Mouse (Mus musculus) right cerebral cortex, adult 18-20 months (tissue): ENCODE results near the gene Wdr19.
A peak's percentile ranks its signal among the peaks of the same experiment; 100 is the strongest.
"Not testable (repeated sequence)": the region's sequence is repeated elsewhere in the genome, so short reads cannot be mapped to it uniquely, and the experiment has no call there.

Experiments used
- DNase-seq: peaks from one replicate; pipeline ENCODE4 v3.0.0; 2022; ENCODE audit warnings: mixed read lengths

Wdr19 gene

GRCm38 (mm10) chr5:65194441-65194840, 5.1 kb upstream of the Wdr19 start:
- peak; percentile 57 for DNase-seq

- DNase-seq: no peak
These were observed 5.2 kb downstream of the Wdr19 start for GRCm38 (mm10) chr5:65204726-65205125.

DNA sequence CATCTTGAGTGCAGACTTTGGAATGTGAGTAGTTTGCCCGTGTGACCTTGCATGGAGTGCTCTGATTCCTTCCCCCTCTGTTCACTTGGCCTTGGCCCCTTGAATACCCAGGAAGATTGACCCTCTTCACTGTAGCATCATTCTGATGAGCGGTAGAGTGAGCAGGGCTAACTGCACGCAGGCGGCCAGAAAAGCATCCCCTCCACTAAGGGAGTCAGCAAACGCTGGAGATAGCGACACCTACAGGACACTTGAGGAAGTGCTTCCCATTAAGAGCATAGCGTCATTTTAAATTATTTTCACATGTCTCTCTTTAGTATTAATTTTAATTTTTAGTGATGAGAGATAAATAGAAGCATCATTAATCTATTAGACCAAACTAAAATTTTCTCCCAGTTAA, 13.8 kb downstream of the Wdr19 start:
- DNase-seq: no peak

- DNase-seq: no peak
These were observed 18.1 kb downstream of the Wdr19 start for GRCm38 (mm10) chr5:65217305-65218269.

DNA sequence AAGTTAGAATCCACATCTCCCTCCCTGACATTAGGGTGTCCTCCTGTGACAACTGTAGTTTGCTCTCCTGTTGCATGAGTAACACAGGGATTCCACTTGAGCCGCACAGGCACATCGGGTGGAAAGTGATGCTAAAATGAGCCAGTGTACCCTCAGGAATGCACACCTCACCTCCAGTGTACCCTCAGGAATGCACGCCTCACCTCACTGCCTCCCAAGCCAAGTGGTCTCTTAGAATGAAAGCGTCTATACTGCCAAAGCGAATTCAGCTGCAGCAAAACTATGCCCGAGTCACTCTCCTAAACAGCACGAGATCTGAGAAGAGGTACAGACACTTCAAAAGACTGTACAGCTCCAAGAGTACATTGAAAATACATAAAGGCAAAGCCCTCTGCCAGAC, 21.5 kb downstream of the Wdr19 start:
- no peak for DNase-seq

GRCm38 (mm10) chr5:65224056-65224455, 24.6 kb downstream of the Wdr19 start:
- no peak for DNase-seq

GRCm38 (mm10) chr5:65231289-65232003, 31.9 kb downstream of the Wdr19 start:
- DNase-seq: no peak

DNA sequence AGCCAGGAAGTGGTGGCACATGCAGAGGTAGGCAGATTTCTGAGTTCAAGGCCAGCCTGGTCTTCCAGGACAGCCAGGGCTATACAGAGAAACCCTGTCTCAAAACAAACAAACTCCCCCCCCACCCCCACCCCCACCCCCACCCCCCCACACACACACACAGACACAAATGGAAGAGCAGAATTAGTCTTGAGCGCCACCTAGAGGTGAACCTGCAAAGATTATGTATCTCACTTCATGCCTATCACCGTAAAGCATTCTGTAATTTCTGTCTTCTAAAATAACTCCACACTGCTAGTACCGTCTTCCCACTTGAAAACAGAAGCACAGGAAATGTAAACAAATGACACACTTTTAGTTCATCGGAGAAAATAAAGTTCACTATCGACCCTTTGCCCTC, 43.2 kb downstream of the Wdr19 start:
- DNase-seq: no peak

DNA sequence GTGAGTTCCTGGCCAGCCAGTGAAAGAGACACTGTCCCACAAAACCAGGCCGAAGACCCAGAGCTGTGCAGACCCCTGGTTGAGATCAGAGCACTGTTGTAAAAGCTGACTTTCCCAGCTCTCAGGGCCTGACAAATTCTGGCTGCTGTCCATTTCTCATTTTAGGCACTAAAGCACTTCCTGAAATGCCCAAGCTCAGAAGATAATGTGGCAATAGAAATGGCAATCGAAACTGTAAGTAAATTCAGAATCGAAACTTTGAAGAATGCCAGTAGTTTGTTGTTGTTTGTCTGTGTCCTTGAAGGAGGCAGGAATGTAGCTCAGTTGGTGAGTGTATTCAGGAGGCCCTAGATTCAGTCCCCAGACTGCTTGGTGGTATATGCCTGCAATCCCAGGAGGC, 47.8 kb downstream of the Wdr19 start:
- no peak for DNase-seq

DNA sequence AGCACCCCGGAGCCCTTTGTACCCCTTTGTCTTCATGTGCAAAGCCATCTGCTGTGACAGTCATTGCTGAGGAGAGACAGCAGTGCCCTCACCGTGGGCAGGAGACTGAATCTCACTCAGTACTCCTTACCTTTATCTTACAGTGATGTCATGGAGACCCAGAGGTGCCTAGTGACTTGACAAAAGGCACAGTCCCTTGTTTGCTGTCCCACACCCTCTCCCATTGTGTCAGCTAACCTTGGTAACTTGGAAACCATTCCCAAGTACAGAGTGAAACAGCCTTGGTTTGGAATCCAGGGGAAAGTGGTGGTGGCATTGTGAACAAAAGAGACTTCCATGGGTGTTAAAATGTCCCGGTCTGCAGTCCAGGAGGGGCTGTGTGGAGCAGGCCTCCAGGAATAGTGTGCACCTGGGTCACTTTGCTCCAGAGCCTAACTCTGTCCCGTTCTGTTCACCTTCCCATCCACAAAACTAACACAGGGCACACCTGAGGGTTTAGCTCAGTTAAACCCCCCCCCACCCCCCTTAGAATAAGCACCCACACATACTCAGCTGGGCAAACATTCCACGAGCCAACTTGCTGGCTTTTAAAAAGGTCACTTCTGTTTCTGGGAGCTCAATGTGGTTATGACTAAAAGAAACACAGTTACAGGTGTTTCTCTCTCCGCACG, 50.8 kb downstream of the Wdr19 start:
- DNase-seq: no peak

- DNase-seq: no peak
These were observed 58.5 kb downstream of the Wdr19 start for GRCm38 (mm10) chr5:65257910-65258505.

- DNase-seq: peak; percentile 43
These were observed 74.5 kb downstream of the Wdr19 start for GRCm38 (mm10) chr5:65273966-65274365.

GRCm38 (mm10) chr5:65279133-65279651, 79.7 kb downstream of the Wdr19 start:
- no peak for DNase-seq

- DNase-seq: no peak
These were observed 81.7 kb downstream of the Wdr19 start for GRCm38 (mm10) chr5:65281216-65281615.

DNA sequence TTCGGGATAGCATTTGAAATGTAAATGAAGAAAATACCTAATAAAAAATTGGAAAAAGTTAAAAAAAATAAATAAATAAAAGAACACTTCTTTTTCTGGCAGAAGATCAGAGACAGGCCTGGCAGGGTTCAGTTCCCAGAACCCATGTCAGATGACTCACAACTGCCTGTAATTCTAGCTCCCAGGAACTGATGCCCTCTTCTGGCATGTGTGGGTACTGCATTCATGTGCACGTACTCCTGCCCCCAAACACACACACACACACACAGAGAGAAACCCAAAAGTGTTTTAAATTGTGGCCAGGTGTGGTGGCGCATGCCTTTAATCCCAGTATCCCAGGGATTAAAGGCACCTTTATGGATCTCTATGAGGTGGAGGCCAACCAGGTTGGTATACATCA, 84.7 kb downstream of the Wdr19 start:
- no peak for DNase-seq

GRCm38 (mm10) chr5:65287751-65288701, 88.5 kb downstream of the Wdr19 start:
- DNase-seq: no peak

DNA sequence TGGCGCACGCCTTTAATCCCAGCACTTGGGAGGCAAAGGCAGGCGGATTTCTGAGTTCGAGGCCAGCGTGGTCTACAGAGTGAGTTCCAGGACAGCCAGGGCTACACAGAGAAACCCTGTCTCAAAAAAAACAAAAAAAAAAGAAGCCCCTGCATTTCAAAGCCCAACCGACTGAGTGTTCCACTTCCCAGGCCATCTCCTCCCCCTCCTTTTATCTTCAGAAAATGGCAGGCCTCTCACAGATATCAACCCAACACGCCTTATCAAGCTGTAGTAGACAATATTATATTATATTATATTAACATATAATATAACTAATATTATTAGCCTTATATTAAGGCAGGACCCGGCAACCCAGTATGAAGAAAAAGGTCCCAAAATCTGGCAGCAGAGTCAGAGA, 89.5 kb downstream of the Wdr19 start:
- DNase-seq: not testable (repeated sequence)

DNA sequence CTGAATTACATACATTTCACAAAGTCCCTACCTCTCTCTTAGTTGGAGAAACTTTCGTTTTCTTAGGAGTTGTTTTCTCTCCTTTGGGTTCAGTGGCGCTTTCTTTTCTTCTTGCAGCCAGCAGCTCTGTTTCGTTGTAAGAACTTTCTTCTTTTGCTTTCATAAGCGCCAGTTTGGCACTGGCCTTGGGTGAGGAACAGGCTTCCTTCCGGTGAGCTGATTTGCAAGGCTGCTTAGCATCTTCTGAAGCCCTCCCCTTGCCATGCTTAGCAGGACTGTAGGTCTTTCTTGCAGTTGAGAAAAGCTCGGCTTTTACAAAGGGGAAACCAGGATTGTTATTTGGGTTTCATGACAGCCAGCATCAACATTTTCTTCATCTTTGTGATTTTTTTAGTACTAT, 94.1 kb downstream of the Wdr19 start:
- no peak for DNase-seq

DNA sequence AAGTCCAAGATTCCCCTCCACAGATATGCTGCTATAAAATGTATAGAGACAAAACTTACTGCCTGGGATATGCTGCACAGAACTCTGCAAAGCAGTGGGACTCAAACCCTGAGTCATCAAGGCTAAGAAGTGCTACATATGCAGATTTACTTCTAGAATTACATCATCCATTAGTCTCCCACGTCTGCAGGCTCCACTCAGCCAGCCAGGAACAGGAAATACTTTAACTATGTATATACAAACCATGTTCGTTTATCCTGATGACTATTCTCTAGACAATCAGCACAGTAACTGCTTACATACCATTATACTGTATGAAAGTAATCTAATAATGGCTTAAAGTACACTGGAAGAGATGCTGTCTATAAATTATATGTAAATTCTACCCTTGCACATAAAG, 94.8 kb downstream of the Wdr19 start:
- peak; percentile 12 for DNase-seq

DNA sequence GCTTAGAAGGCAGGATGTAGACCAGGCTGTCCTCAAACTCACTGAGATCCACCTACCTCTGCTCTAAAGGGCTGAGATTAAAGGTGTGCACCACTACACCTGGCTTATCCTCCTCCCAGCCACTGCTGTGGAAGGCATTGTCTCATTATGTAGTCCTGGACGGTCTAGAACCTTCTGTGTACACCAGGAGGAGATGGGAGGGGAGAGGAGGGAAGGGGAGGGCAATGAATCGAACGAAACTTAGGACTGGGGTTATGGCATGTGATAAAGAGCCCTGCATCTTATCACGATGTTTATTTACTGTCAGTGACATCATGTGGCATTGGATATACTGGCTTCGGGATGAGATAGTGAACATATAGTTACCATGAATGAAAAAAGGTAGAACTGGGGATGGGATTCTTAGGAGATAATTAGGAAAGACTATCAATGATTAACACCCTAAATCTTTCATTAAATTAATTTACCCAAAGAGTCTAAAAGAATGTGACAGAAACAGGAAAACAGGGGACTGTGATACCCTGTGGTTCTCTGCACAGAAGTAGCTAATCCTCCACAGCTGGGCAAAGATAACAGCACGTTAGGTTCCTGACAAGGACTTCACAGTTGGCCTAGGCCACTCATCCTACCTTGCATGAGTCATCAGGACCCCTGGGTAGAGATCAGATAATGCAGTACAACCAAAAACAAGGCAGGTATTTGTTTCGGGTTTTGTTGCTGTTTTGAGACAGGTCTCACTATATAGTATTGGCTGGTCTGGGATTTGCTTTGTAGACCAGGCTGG, 98.9 kb downstream of the Wdr19 start:
- no peak for DNase-seq

DNA sequence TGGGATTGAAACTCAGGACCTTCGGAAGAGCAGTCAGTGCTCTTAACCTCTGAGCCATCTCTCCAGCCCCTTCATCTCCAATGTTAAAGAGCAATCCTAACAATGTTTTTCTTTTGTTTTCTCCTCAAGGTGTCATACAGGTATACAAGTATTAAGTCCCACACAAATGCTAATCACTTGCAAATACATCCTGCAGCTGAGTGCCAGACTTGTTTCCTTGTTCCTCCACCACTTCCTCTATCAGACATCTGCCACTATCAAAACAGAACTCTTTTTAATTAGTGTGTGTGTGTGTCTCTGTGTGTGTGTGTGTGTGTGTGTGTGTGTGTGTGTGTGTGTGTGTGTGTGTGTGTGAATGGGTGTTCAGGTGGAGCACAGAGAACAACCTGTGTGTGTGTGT, 100.1 kb downstream of the Wdr19 start:
- not testable (repeated sequence) for DNase-seq
